Mouse (Mus musculus) kidney, postnatal 0 days (tissue): ENCODE results near the gene Scn3a. TPM values are rescaled to one million over a fixed set of nuclear protein-coding genes. Genes with fewer than 3 reads are reported as not detected.

ENCODE experiments used
- ATAC-seq: fragments of 200-750 bp; cut with Nextera tagmentation; replicated peaks from 2 replicates; pipeline ENCODE4 v1.8.0; 2017; ENCODE audit warnings: low read depth, moderate number of reproducible peaks, moderate TSS enrichment, moderate library complexity; ENCODE audit not compliant: low FRiP score
- DNase-seq: peaks from one replicate; pipeline ENCODE4 v3.0.0-alpha.2; 2016; ENCODE audit warnings: low spot score
- H3K27ac ChIP-seq: fragments of 300-500 bp; sonication (generic); 2 replicates; pipeline ENCODE4 v1.5.1; 2014; ENCODE audit warnings: mild to moderate bottlenecking
- H3K27me3 ChIP-seq: fragments of 300-500 bp; sonication (generic); 2 replicates; pipeline ENCODE4 v1.6.1; 2014; ENCODE audit warnings: low read length, mixed read lengths; ENCODE audit not compliant: insufficient read depth
- H3K36me3 ChIP-seq: fragments of 300-500 bp; sonication (generic); 2 replicates; pipeline ENCODE4 v1.6.1; 2014; ENCODE audit warnings: low read length, mixed read lengths; ENCODE audit not compliant: insufficient read depth
- H3K4me1 ChIP-seq: fragments of 300-500 bp; sonication (generic); replicated peaks from 2 replicates; pipeline ENCODE4 v1.6.1; 2014; ENCODE audit warnings: antibody characterized with exemption, low read length, mixed read lengths; ENCODE audit not compliant: insufficient read depth
- H3K4me2 ChIP-seq: fragments of 300-500 bp; sonication (generic); 2 replicates; pipeline ENCODE4 v1.6.1; 2014; ENCODE audit warnings: mild to moderate bottlenecking, low read length, moderate library complexity, mixed read lengths
- H3K4me3 ChIP-seq: fragments of 300-500 bp; sonication (generic); replicated peaks from 2 replicates; pipeline ENCODE4 v1.5.1; 2014; ENCODE audit warnings: low read depth, low read length
- H3K9ac ChIP-seq: fragments of 300-500 bp; sonication (generic); 2 replicates; pipeline ENCODE4 v1.6.1; 2014; ENCODE audit warnings: low read depth, low read length
- H3K9me3 ChIP-seq: fragments of 300-500 bp; sonication (generic); replicated peaks from 2 replicates; pipeline ENCODE4 v1.6.1; 2016; ENCODE audit warnings: low read length, inconsistent platforms, mixed read lengths
- CTCF ChIP-seq: IDR thresholded peaks from 2 replicates; pipeline ENCODE4 v1.5.1; 2016; ENCODE audit warnings: antibody characterized with exemption, low read depth, mild to moderate bottlenecking, moderate library complexity
- WGBS: fragments of 180-500 bp; shearing (Covaris S2); extraction: QIAGEN DNeasy Blood & Tissue Kit; methylation state at CpG from one replicate; pipeline ENCODE4 v1.1.7; 2014; 5-methylcytosine and 5-hydroxymethylcytosine counted together
- polyA plus RNA-seq: library from polyadenylated mRNA; unstranded; fragments of >200 nt; fragmentation: Nextera tagmentation; extraction: Ambion mirVana; gene quantifications from 2 replicates; pipeline ENCODE4 v1.2.1, GENCODE M21; 2015

Gene Scn3a
- 0.10 and 0.25 TPM in 2 replicates for polyA plus RNA-seq

DNA sequence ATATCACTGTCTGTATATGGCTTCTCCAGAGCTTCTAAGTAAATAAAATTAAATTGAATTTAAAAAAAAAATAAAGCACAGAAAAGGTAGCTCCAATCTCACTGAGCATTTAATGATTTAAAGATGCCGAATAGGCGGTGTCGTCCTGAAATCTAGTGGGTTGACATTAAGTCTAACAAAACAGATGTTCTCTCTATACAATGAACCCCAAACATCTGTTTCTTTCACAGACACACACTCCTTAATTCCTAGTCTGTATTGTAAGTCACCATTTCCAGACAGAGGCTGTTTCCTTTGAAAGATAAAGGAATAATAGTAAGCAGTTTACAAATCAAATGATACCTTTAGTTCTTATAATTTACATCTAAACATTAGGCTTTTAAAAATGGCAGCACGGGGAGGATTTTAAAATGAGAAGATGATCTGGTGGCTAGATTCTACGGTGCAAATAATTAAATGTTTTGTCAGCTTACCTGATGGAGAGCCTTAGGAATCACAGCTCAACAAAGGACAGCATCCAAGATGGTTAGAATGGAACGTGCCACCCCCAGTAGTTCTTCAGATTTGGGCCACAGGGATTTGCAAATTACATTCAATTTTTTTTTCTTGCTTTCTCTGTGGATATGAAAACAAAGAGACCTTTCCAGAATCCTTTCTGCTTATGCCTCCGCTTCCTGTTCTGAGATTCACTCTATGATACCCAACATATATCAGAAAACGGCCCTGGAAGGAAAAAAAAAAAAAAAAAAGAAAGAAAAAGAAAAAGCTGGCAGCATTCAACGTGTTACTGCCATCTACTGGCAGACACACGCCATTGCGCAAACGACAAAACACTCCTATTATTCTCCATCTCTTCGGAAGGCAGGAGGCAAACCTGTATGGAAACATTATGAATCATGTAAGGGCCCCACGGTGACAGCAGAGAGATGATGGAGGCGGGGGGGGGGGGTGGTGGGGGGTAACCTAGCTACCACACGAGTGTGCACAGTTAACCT is at the start of gene Scn3a:
TSS of gene Scn3a (minus strand) at position 835 of the 995 bp plus-strand sequence.
- Histone ChIP-seq H3K27ac (no peak within 1 kb of the TSS), H3K4me1 (no peaks in the 10 kb centered on the region), H3K9me3 (no peaks in the 10 kb centered on the region), H3K4me3 (no peak within 1 kb of the TSS), H3K27me3 (no peaks in the 10 kb centered on the region), H3K36me3 (no peaks in the 10 kb centered on the region), H3K4me2 (no peak within 1 kb of the TSS), H3K9ac (no peak within 1 kb of the TSS)
- peak; percentile 80 for TF ChIP-seq CTCF
- 0 out of 2 replicates have a peak, but pooled peaks have one; percentile 46 for ATAC-seq
- WGBS = 26% methylated on average over 16 of the region's 16 CpGs
- peak; percentile 75 for DNase-seq

DNA sequence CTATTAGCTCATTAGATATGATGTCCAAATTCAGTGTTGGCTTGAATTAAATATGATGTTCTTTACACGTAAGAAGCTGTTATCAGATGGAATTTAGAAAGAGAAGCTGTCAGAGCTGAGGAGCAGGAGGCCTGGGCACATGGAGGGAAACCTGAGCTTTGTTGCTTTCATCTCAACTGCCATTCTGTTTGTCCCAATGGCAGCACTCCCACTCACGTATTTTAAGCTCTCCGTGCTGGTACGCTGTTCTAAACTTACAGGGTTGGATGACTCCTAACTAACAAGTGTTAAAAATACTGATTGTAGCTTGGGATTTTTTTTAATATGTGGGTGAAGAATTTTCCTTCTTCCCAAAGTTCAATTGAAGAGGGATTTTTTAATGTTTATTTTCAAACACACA is 44.5 kb upstream of the Scn3a start:
- no peak overlapping the region for H3K9ac ChIP-seq
- WGBS = 46% methylated on average over 4 of the region's 4 CpGs
- H3K4me3 ChIP-seq = no peak overlapping the region
- no peak overlapping the region for H3K27ac ChIP-seq
- ATAC-seq = no peak
- H3K4me2 ChIP-seq = no peak overlapping the region
- no peaks in the 10 kb centered on the region for H3K4me1 ChIP-seq
- H3K36me3 ChIP-seq = no peaks in the 10 kb centered on the region
- TF ChIP-seq CTCF = no peak
- DNase-seq = no peak
- H3K9me3 ChIP-seq = no peaks in the 10 kb centered on the region
- H3K27me3 ChIP-seq = no peaks in the 10 kb centered on the region

DNA sequence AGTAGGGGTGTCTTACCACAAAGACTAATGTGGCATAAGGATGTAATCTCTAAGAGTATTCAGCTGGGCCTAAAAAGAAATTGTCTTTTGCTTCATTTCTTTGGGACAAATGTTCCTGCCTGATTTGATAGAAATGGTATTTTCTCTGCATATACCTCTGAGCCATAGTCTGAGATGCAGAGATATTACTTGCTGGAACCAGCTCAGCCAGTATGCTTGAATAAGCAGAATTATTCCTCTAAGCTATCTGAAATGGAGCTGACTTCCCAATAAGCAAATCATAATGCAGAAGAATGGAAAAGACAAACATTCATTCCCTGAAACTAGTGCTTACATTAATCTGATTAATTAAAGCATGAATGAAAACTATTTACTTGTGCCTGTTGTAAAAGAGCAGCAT is 40.4 kb upstream of the Scn3a start:
- peak; percentile 40 for DNase-seq
- Histone ChIP-seq H3K4me1 (no peaks in the 10 kb centered on the region), H3K9ac (no peak overlapping the region), H3K4me3 (no peak overlapping the region), H3K27ac (no peak overlapping the region), H3K9me3 (no peaks in the 10 kb centered on the region), H3K36me3 (no peaks in the 10 kb centered on the region), H3K27me3 (no peaks in the 10 kb centered on the region), H3K4me2 (no peak overlapping the region)
- no peak for ATAC-seq
- no peak for TF ChIP-seq CTCF

DNA sequence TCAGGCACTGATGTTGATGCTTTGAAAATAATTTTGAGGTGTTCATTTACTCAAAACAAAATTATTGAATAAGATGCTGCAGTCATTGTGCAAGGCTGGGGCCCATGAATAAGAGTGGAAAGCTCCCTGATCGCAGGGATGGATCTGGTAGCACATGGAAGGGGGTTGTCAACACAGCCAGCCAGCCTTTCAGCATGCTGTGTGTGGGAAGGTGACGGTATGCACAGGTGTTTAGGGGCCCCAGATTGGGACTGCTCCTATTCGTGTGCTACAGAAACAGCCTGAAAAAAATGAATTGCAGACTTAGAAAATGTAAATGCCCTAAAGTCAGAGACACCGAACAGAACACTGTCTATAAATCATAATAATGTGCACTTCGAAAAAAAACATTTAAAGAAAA is 20.3 kb upstream of the Scn3a start:
- Histone ChIP-seq H3K36me3 (no peaks in the 10 kb centered on the region), H3K4me2 (no peak overlapping the region), H3K4me1 (no peaks in the 10 kb centered on the region), H3K4me3 (no peak overlapping the region), H3K27ac (no peak overlapping the region), H3K9me3 (no peaks in the 10 kb centered on the region), H3K27me3 (no peaks in the 10 kb centered on the region), H3K9ac (no peak overlapping the region)
- DNase-seq (no peak), ATAC-seq (no peak)
- TF ChIP-seq CTCF = no peak
- 67% methylated on average over 5 of the region's 5 CpGs for WGBS

DNA sequence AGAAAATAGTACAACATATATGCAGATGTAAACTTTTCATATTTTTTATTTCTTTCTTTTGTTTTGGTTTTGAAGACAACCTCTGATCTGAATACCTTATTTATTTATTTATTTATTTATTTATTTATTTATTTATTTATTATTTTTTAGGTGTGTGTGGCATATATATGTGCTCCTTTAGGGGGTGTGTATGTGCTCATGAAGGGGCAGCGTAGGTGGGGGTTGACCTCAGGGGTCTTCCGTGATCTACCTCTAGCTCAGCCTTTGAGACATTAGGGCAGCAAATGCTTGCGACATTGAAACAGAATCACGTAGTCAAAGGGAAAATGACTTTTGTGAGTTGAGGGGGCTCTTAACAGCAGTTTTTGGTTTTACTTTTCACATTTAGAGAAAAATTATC is 498 bp upstream of the Scn3a start:
- Histone ChIP-seq H3K9ac (no peak overlapping the region), H3K27me3 (no peaks in the 10 kb centered on the region), H3K27ac (no peak overlapping the region), H3K36me3 (no peaks in the 10 kb centered on the region), H3K9me3 (no peaks in the 10 kb centered on the region), H3K4me1 (no peaks in the 10 kb centered on the region), H3K4me2 (no peak overlapping the region), H3K4me3 (no peak overlapping the region)
- no peak for TF ChIP-seq CTCF
- 91% methylated on average over 4 of the region's 4 CpGs for WGBS
- DNase-seq = no peak
- no peak; the same call in 1 of the 2 replicates for ATAC-seq

DNA sequence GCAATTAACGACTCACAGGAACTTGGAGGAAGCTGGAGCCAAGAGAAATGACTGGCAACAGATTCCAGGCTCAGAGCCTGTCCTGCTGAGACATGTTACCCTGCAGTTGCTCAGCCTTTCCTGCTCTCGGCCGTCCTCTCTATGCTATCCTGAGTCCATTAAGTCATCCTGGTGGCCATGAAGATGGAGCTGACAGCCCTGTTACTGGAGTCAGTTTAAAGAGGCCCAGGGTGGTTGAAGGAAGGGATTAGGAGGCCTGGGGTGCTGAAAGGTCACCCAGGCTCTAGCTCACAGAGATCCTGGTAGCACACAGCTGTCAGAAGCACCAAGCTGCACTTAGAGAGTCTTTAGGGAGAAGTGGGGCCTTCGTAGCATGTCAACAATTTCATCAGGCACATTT is 3.5 kb downstream of the Scn3a start:
- no peak for DNase-seq
- TF ChIP-seq CTCF = no peak
- H3K27me3 ChIP-seq = no peaks in the 10 kb centered on the region
- no peaks in the 10 kb centered on the region for H3K4me1 ChIP-seq
- 32% methylated on average over 4 of the region's 4 CpGs for WGBS
- H3K4me2 ChIP-seq = no peak overlapping the region
- ATAC-seq = no peak
- no peak overlapping the region for H3K4me3 ChIP-seq
- no peaks in the 10 kb centered on the region for H3K9me3 ChIP-seq
- no peak overlapping the region for H3K9ac ChIP-seq
- no peak overlapping the region for H3K27ac ChIP-seq
- H3K36me3 ChIP-seq = no peaks in the 10 kb centered on the region
